Mouse (Mus musculus) ES-E14 (cell line): Measurements from ENCODE around the gene Ipo7.

Source experiments
- CHD2 ChIP-seq: IDR thresholded peaks from 2 replicates; pipeline ENCODE4 v1.6.1; 2014; ENCODE audit warnings: mild to moderate bottlenecking, low read depth, low read length, inconsistent platforms
- HCFC1 ChIP-seq: IDR thresholded peaks from 2 replicates; pipeline ENCODE4 v1.6.1; 2012; ENCODE audit warnings: low read length, inconsistent platforms, borderline replicate concordance; ENCODE audit not compliant: insufficient read depth
- ZC3H11A ChIP-seq: IDR thresholded peaks from 2 replicates; pipeline ENCODE4 v1.6.1; 2012; ENCODE audit warnings: low read depth, mild to moderate bottlenecking, inconsistent platforms, low read length, borderline replicate concordance
- ZNF384 ChIP-seq: IDR thresholded peaks from 2 replicates; pipeline ENCODE4 v1.6.1; 2012; ENCODE audit warnings: low read depth, low read length, inconsistent platforms

DNA sequence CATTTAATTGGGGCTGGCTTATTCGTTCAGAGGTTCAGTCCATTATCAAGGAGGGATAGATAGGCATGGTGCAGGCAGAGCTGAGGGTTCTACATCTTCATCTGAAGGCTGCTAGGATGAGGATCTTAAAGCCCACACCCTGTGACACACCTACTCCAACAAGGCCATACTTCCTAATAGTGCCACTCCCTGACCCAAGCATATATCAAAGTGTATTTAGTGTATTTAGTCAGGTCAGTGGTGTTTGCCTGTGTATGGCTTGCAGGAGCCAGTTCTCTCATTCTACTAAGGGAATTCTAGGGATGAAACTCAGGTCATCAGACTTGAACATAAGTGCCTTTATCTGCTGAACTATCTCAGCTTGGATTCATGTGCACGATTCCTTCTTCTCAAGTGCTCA is 51.0 kb downstream of the Ipo7 start:
- no peak for TF ChIP-seq CHD2
- TF ChIP-seq ZNF384 = no peak
- no peak for TF ChIP-seq ZC3H11A
- no peak for TF ChIP-seq HCFC1
